Mouse (Mus musculus) limb, embryonic 12.5 days (tissue): ENCODE results near the gene Lrrc1. TPM values are rescaled to one million over a fixed set of nuclear protein-coding genes. Genes with fewer than 3 reads are reported as not detected.

Experiments
- ATAC-seq: fragments of 200-750 bp; cut with Nextera tagmentation; 2 replicates; pipeline ENCODE4 v1.8.0; 2017; ENCODE audit warnings: low read depth, moderate TSS enrichment; ENCODE audit not compliant: insufficient number of reproducible peaks, insufficient read depth, low FRiP score, low TSS enrichment
- H3K27ac ChIP-seq: fragments of 300-500 bp; sonication (generic); 2 replicates; pipeline ENCODE4 v1.5.1; 2016; ENCODE audit warnings: mild to moderate bottlenecking, moderate library complexity
- H3K27me3 ChIP-seq: fragments of 300-500 bp; sonication (generic); 2 replicates; pipeline ENCODE4 v1.6.1; 2016; ENCODE audit warnings: mild to moderate bottlenecking, moderate library complexity
- H3K36me3 ChIP-seq: fragments of 300-500 bp; sonication (generic); 2 replicates; pipeline ENCODE4 v1.6.1; 2016; ENCODE audit warnings: mild to moderate bottlenecking, moderate library complexity
- H3K4me1 ChIP-seq: fragments of 300-500 bp; sonication (generic); replicated peaks from 2 replicates; pipeline ENCODE4 v1.6.1; 2016
- H3K4me2 ChIP-seq: fragments of 300-500 bp; sonication (generic); 2 replicates; pipeline ENCODE4 v1.6.1; 2016; ENCODE audit warnings: mild to moderate bottlenecking, moderate library complexity
- H3K4me3 ChIP-seq: fragments of 300-500 bp; sonication (generic); replicated peaks from 2 replicates; pipeline ENCODE4 v1.5.1; 2016; ENCODE audit warnings: mild to moderate bottlenecking
- H3K9ac ChIP-seq: fragments of 300-500 bp; sonication (generic); replicated peaks from 2 replicates; pipeline ENCODE4 v1.6.1; 2016; ENCODE audit warnings: mild to moderate bottlenecking, moderate library complexity
- H3K9me3 ChIP-seq: fragments of 300-500 bp; sonication (generic); 2 replicates; pipeline ENCODE4 v1.6.1; 2016; ENCODE audit warnings: mild to moderate bottlenecking, moderate library complexity
- WGBS: fragments of 180-500 bp; shearing (Covaris S2); methylation state at CpG from one replicate; pipeline ENCODE4 v1.1.7; 2016; 5-methylcytosine and 5-hydroxymethylcytosine counted together
- polyA plus RNA-seq: library from polyadenylated mRNA; unstranded; fragments of >200 nt; fragmentation: Nextera tagmentation; extraction: Ambion mirVana; gene quantifications from 2 replicates; pipeline ENCODE4 v1.2.1, GENCODE M21; 2016

Gene Lrrc1
- polyA plus RNA-seq, 1 experiment from 2014 or later, result 13.2 TPM

DNA sequence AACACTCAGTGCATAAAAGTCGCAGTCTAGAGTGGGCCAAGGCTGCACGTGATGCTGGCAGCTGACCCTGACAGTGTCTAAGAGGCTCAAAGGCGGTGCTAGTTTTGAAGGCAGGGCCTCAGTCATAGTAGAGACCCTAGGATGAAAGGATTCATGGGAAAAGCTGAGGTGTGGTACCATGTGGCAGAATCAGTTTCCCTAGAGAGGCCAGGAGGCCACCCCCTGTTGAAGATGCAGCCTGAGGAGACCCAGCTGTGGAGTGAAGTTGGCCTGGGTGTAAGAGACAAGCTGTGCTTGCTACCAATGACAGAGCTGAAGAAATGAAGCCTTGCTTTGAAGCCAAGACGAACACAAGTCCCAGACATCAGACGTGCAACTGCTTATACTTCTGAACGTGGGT, 107.5 kb downstream of the Lrrc1 start:
- ATAC-seq, result no peak
- WGBS, result 95% methylated on average over 6 of the region's 6 CpGs
- no peak overlapping the region for H3K4me3 ChIP-seq
- H3K9ac ChIP-seq, result no peak overlapping the region
- H3K36me3 ChIP-seq, result peaks cover 31% of the 10 kb centered on the region; the same call in 1 of the 2 replicates
- H3K27ac ChIP-seq, result no peak overlapping the region
- H3K4me2 ChIP-seq, result no peak overlapping the region
- no peaks in the 10 kb centered on the region for H3K9me3 ChIP-seq
- H3K4me1 ChIP-seq, result no peaks in the 10 kb centered on the region
- H3K27me3 ChIP-seq, result no peaks in the 10 kb centered on the region

DNA sequence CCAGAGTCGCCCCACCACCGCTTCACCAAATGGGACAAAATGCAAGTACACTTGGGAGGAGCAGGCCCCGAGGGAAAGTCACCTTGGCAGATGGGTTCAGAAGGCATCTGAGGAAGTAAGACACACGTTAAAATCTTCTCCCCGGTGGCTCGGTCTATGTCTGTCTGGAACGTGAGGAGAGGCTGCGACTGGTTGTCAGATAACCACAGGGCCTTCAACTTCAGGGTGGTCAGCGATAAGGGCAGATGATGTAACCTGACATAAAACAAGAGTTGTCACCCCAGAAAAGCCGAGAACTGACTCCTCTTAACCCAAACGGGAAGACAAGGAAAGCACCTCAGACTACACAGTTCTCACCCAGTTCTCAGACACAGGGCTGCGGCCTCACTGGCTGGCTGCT, 109.7 kb downstream of the Lrrc1 start:
- Histone ChIP-seq H3K4me1 (0 out of 2 replicates have a peak, but pooled peaks cover 3% of the 10 kb centered on the region), H3K4me3 (no peak overlapping the region), H3K36me3 (peaks cover 19% of the 10 kb centered on the region; the same call in 1 of the 2 replicates), H3K4me2 (no peak overlapping the region), H3K27me3 (no peaks in the 10 kb centered on the region), H3K9ac (no peak overlapping the region), H3K27ac (no peak overlapping the region), H3K9me3 (no peaks in the 10 kb centered on the region)
- WGBS, result 72% methylated on average over 12 of the region's 12 CpGs
- ATAC-seq, result no peak

DNA sequence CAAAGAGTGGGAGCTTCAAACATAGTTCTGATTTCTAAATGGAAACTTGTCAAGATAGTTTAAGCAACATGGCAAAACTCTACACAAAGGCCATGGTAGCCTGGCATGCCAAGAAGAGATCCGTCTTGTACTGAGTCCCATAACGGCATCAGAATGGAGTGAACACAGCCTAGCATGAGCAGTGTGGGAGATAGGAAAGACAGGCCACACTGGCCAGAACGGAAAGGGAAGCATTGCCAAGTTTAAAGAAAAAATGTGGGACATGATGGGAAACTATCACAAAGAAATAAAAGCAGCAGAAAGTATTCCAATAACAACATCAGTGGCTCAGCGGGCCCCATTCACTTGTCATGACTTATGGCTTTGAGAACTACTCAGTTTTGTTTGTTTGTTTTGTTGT, 111.2 kb downstream of the Lrrc1 start:
- Histone ChIP-seq H3K9ac (no peak overlapping the region), H3K9me3 (no peaks in the 10 kb centered on the region), H3K36me3 (peaks cover 19% of the 10 kb centered on the region; the same call in 1 of the 2 replicates), H3K4me1 (peaks cover 16% of the 10 kb centered on the region), H3K4me2 (no peak overlapping the region), H3K27ac (no peak overlapping the region), H3K4me3 (no peak overlapping the region), H3K27me3 (no peaks in the 10 kb centered on the region)
- no peak for ATAC-seq
- WGBS, result 92% methylated on average over 4 of the region's 4 CpGs

DNA sequence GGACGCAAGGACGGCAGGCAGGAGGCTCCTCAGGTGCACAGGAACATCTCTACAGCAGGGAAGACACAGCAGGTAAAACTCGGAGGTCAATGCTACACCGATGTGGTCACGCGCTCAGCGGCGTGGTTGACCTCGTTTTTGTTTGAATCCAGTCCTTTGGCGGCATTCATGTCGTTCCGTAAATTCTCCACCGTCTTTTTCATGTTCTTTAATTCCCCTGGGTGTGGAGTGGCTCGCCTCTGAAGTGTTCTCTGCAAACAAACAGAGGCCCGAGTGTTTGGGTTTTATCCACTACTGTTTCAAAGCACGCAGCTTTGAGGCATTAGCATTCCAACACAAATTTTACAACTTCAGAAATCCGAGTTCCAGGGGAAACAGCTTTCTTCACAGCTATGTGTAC, 112.6 kb downstream of the Lrrc1 start:
- Histone ChIP-seq H3K4me1 (peaks cover 30% of the 10 kb centered on the region), H3K4me3 (no peak overlapping the region), H3K27me3 (no peaks in the 10 kb centered on the region), H3K4me2 (no peak overlapping the region), H3K9me3 (no peaks in the 10 kb centered on the region), H3K9ac (no peak overlapping the region), H3K27ac (no peak overlapping the region), H3K36me3 (peaks cover 9% of the 10 kb centered on the region; the same call in 1 of the 2 replicates)
- ATAC-seq, result no peak
- 64% methylated on average over 17 of the region's 17 CpGs for WGBS

DNA sequence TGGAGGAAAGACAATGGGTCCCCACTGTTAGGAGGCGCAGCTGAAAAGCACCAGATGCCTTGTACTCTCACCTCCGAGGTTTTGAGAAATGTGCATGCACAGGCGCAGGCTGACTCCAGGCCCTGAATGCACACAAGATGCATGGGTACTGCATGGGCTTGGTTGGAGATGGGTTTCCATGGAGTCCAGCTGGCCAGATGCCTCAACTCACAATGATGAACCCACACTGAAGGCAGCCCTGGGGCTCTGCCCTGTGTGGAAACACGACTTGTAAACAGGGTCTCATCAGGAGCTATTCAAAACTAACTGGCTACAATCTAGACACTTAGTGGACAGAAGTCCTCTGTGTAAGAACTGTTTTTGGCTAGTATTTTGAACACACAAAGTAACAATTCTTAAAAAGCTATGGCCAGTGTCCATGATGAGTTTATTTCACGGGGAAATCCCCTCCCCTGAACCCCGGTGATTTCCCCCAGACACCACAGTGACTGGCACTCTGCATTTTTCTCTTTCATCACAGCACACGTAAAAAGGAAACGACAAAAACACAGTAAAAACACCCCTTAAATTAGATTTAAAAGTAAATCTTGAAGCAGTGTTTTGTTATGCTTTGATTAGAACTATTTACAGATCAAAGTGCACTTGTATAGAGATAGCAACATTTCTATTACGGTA, 114.1 kb downstream of the Lrrc1 start:
- Histone ChIP-seq H3K4me2 (no peak overlapping the region), H3K36me3 (0 out of 2 replicates have a peak, but pooled peaks cover 6% of the 10 kb centered on the region), H3K27me3 (0 out of 2 replicates have a peak, but pooled peaks cover 1% of the 10 kb centered on the region), H3K4me3 (no peak overlapping the region), H3K9me3 (no peaks in the 10 kb centered on the region), H3K27ac (no peak overlapping the region), H3K9ac (no peak overlapping the region), H3K4me1 (peaks cover 40% of the 10 kb centered on the region)
- no peak for ATAC-seq
- 75% methylated on average over 9 of the region's 9 CpGs for WGBS

DNA sequence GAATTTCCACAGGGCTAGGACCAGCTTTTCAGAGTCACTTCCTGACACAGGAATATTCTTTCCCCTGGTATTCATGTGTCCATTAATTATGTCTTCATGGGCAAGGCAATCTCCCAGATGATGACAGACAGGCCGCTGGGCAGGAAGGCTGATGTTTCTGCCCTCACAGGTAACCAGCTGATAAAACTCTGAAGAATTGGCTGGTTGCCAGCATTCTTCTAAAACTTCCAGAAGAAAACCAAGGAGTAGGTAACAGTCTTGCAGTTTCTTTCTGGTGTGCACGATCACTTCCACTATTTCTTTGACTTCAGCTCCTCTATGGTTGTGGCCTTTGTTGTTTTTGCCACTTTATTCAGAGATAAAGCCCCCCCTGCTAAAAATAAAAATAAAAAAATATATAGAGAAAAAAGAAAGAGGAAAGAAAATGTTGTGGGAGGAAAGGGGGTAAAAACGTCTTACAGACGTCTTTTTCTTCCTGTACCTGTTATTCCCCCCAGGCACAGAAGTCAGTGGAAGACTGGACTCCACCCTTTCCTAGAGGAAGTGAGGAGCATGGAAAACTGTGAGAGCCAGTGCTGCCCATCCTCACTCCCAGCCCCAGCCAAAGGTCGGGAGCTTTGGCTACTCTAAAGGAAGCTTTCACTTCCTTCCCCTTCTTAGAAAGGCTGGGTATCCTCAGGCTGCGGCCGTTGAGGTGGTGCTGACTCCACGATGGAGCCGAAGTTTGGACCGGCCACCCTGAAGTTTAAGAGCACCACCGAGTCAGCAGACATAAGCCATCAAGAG, 115.2 kb downstream of the Lrrc1 start:
- 68% methylated on average over 11 of the region's 11 CpGs for WGBS
- Histone ChIP-seq H3K4me2 (no peak overlapping the region), H3K9ac (no peak overlapping the region), H3K4me3 (no peak overlapping the region), H3K27ac (no peak overlapping the region), H3K4me1 (peaks cover 40% of the 10 kb centered on the region), H3K36me3 (0 out of 2 replicates have a peak, but pooled peaks cover 6% of the 10 kb centered on the region), H3K27me3 (0 out of 2 replicates have a peak, but pooled peaks cover 2% of the 10 kb centered on the region), H3K9me3 (no peaks in the 10 kb centered on the region)
- no peak for ATAC-seq

DNA sequence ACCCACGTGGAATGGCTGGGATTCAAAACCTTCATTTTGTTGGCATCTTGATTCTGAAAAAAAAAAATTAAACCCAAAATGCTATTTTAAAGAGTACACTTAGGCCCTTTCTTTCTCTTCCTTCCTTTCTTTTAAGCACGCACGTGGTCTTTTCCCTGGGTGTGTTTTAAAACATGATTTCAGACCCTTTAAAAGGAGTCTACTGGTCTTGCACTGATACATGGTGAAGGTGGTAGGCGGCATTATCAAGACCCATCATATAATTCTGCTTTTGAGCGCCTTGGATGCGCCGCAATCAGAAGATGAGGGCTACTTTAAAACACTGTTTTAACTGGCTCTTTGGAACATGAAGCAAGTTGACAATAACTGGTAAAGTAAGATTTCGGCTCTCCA, 115.9 kb downstream of the Lrrc1 start:
- Histone ChIP-seq H3K27ac (peak overlapping the region; percentile 82; the same call in 1 of the 2 replicates), H3K27me3 (0 out of 2 replicates have a peak, but pooled peaks cover 2% of the 10 kb centered on the region), H3K4me2 (no peak overlapping the region), H3K4me1 (peaks cover 40% of the 10 kb centered on the region), H3K36me3 (0 out of 2 replicates have a peak, but pooled peaks cover 3% of the 10 kb centered on the region), H3K9me3 (no peaks in the 10 kb centered on the region), H3K9ac (no peak overlapping the region), H3K4me3 (no peak overlapping the region)
- ATAC-seq, result no peak
- 85% methylated on average over 8 of the region's 8 CpGs for WGBS

DNA sequence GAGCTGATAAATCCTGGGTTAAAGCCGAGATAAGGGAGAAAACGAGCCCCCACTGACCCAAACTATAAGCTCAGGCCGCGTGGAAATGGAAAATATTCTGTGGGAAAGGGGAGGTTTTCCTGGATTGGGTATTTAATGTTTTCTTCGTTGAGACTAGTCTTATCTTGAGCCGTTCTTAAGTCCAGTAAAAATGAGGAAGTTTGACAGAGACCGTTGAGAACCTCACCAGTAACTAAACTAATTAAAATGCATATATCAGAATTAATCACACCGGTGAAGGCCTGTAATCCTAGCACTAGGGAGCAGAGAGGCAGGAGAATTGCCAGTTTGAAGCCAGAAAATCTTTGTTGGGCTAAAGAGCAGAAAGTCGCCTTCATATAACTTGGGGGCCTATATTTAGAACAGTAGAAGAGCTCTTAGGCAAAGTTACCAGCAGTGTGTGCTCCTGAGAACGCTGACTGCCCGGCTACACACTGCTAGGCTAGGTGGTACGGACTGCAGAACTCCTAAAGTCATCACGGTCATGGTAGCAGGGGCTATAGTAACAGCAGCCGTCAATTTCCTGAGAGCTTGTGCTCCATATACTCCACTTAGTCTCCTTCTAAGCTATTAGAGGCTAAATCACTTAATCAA, 116.4 kb downstream of the Lrrc1 start:
- Histone ChIP-seq H3K27me3 (0 out of 2 replicates have a peak, but pooled peaks cover 2% of the 10 kb centered on the region), H3K9me3 (no peaks in the 10 kb centered on the region), H3K27ac (peak overlapping the region; percentile 82), H3K9ac (no peak overlapping the region; the same call in 1 of the 2 replicates), H3K4me2 (peak overlapping the region; percentile 57), H3K4me1 (peaks cover 40% of the 10 kb centered on the region), H3K36me3 (no peaks in the 10 kb centered on the region), H3K4me3 (peak overlapping the region; percentile 26; the same call in 1 of the 2 replicates)
- WGBS, result 34% methylated on average over 14 of the region's 14 CpGs
- no peak for ATAC-seq

DNA sequence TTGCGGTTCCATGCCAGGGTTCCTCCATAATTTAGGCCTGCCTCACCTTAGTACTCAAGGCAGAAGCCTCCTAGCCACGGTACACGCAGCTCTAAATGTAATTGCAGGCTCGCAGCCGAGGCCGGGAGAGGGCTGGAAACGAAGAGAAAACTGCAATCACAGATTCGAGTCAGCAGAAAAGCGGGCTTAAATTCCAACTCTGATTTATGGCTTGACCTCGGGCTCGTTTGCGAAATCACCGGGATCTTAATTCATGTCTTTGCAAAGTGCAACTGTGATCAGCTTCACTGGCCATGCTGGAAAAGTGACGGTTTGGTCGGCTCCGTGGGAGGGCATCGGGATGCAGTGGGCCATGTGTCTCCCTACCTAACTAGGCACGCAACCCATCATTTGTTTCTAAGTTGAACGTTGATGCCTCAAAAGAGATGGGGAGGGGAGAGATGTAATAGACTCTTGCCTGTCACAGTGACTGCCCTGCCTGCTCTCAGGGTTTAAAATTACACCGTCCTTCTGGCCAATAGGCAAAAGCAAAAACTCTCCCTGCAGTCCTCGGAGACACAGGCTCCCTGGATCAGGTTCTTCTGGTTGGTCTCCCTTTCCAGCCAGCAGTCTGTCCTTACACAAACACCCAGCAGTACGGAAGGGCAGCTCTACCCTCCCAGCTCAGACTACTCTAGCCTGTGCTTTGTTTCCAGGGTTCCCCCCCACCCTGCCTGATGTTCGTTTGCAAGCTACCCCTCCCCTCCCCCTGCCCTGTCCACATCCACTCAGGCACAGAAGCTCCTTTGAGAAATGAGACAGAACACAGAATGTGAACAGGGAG, 117.2 kb downstream of the Lrrc1 start:
- 15% methylated on average over 23 of the region's 23 CpGs for WGBS
- ATAC-seq, result peak; percentile 80; the same call in 1 of the 2 replicates
- no peak overlapping the region; the same call in 1 of the 2 replicates for H3K9ac ChIP-seq
- no peaks in the 10 kb centered on the region for H3K36me3 ChIP-seq
- peak overlapping the region; percentile 82 for H3K27ac ChIP-seq
- H3K9me3 ChIP-seq, result no peaks in the 10 kb centered on the region
- H3K4me3 ChIP-seq, result peak overlapping the region; percentile 26
- H3K4me1 ChIP-seq, result peaks cover 40% of the 10 kb centered on the region
- H3K4me2 ChIP-seq, result peak overlapping the region; percentile 57
- 0 out of 2 replicates have a peak, but pooled peaks cover 2% of the 10 kb centered on the region for H3K27me3 ChIP-seq

DNA sequence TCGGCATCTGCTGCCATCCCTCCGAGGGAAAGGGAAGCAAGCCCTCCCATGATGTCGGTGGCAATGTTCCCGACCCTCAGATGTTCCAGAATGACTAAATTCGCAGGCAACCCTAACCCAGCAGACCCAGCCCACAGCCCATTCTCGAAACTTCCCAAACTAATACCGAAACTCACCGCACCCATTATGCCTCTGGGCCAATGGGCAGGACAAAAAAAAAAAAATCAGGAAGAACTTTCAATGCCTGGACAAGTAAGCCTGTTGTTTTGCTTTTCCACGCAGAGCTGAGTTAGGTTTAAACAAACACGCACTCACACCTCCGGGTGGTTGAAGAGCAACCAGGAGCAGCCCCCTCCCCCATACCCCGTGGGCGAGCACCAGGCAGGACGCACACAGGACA, 118.6 kb downstream of the Lrrc1 start:
- no peak overlapping the region for H3K27ac ChIP-seq
- ATAC-seq, result no peak
- no peak overlapping the region for H3K4me3 ChIP-seq

More for the DNA sequence above, 118.6 kb downstream of the Lrrc1 start:
- 65% methylated on average over 14 of the region's 14 CpGs for WGBS
- Histone ChIP-seq H3K9me3 (no peaks in the 10 kb centered on the region), H3K9ac (no peak overlapping the region), H3K4me2 (no peak overlapping the region), H3K4me1 (peaks cover 40% of the 10 kb centered on the region), H3K27me3 (0 out of 2 replicates have a peak, but pooled peaks cover 2% of the 10 kb centered on the region), H3K36me3 (no peaks in the 10 kb centered on the region)
